15 mouse cellular contexts compared by ENCODE assay signal in genomic region chr6:15638548-15638947, GRCm38 (mm10).
DNase-seq lines count a peak whose midpoint lies in the region; ATAC-seq and TF ChIP-seq lines count a peak whose summit lies in the region.
"Had no signal": no experiment of that assay in that cellular context is flagged by ENCODE, and none has a peak within 500 bp of the region (broad histone marks: within the 10 kb centered on the region; RNA-seq: fewer than 3 reads in every experiment).

No protein-coding gene starts in this region.

- ATAC-seq in hindbrain, embryonic 16.5 days = peak; percentile 40; the same call in 1 of the 2 replicates
- no peak for ATAC-seq in hindbrain, embryonic 12.5 days (ENCODE audit: low FRiP score)
- ATAC-seq in midbrain, embryonic 11.5 days (ENCODE audit: low FRiP score) = 0 out of 2 replicates have a peak, but pooled peaks have one; percentile 51
- ATAC-seq: intestine, postnatal 0 days had no signal

- H3K4me1 ChIP-seq in hindbrain, embryonic 16.5 days (ENCODE audit: control insufficient read depth, insufficient read depth, low read depth, low read length) = no peaks in the 10 kb centered on the region
- peaks cover 8% of the 10 kb centered on the region for H3K4me1 ChIP-seq in hindbrain, embryonic 12.5 days
- H3K4me1 ChIP-seq in forebrain, embryonic 10.5 days = peaks cover 28% of the 10 kb centered on the region
- H3K4me1 ChIP-seq in midbrain, embryonic 11.5 days (ENCODE audit: control insufficient read depth, insufficient read depth, low read length) = peaks cover 5% of the 10 kb centered on the region
- no peaks in the 10 kb centered on the region for H3K4me1 ChIP-seq in thymus, adult 2 months (replicated peaks; ENCODE audit: control insufficient read depth, insufficient read depth, low read length)

- H3K4me3 ChIP-seq in hindbrain, embryonic 16.5 days (ENCODE audit: low read length) = no peak overlapping the region
- H3K4me3 ChIP-seq in hindbrain, embryonic 12.5 days = no peak overlapping the region
- H3K4me3 ChIP-seq in forebrain, embryonic 10.5 days = no peak overlapping the region
- no peak overlapping the region for H3K4me3 ChIP-seq in midbrain, embryonic 11.5 days (ENCODE audit: low read depth, low read length)
- H3K4me3 ChIP-seq in thymus, adult 2 months (ENCODE audit: control insufficient read depth, insufficient read depth, low read length) = no peak overlapping the region

- H3K9me3 ChIP-seq in hindbrain, embryonic 16.5 days (ENCODE audit: control insufficient read depth, low read length) = no peaks in the 10 kb centered on the region
- H3K9me3 ChIP-seq in hindbrain, embryonic 12.5 days (replicated peaks) = no peaks in the 10 kb centered on the region
- no peaks in the 10 kb centered on the region for H3K9me3 ChIP-seq in forebrain, embryonic 10.5 days
- H3K9me3 ChIP-seq in midbrain, embryonic 11.5 days (ENCODE audit: control insufficient read depth, low read length) = no peaks in the 10 kb centered on the region

- 67% methylated on average over 14 of the region's 14 CpGs for WGBS in hindbrain, embryonic 16.5 days
- WGBS in hindbrain, embryonic 12.5 days = 68% methylated on average over 14 of the region's 14 CpGs
- 72% methylated on average over 14 of the region's 14 CpGs for WGBS in forebrain, embryonic 10.5 days
- 62% methylated on average over 14 of the region's 14 CpGs for WGBS in midbrain, embryonic 11.5 days
- WGBS in thymus, adult 2 months = 91% methylated on average over 14 of the region's 14 CpGs

- H3K27ac ChIP-seq in hindbrain, embryonic 16.5 days (ENCODE audit: low read depth, low read length) = no peak overlapping the region
- no peak overlapping the region for H3K27ac ChIP-seq in hindbrain, embryonic 12.5 days
- H3K27ac ChIP-seq in forebrain, embryonic 10.5 days = peak overlapping the region; percentile 77
- H3K27ac ChIP-seq in midbrain, embryonic 11.5 days (ENCODE audit: low read depth, low read length) = no peak overlapping the region
- H3K27ac ChIP-seq in thymus, adult 2 months (ENCODE audit: control insufficient read depth, insufficient read depth, low read length) = no peak overlapping the region

- H3K27me3 ChIP-seq in hindbrain, embryonic 16.5 days (replicated peaks; ENCODE audit: control insufficient read depth, insufficient read depth, low read length) = no peaks in the 10 kb centered on the region
- H3K27me3 ChIP-seq in hindbrain, embryonic 12.5 days = no peaks in the 10 kb centered on the region
- 0 out of 2 replicates have a peak, but pooled peaks cover 10% of the 10 kb centered on the region for H3K27me3 ChIP-seq in forebrain, embryonic 10.5 days (ENCODE audit: poor library complexity, severe bottlenecking)
- no peaks in the 10 kb centered on the region for H3K27me3 ChIP-seq in midbrain, embryonic 11.5 days (ENCODE audit: control insufficient read depth, insufficient read depth, low read length)
- no peaks in the 10 kb centered on the region for H3K27me3 ChIP-seq in thymus, adult 2 months (ENCODE audit: control insufficient read depth, insufficient read depth, low read length)

- H3K36me3 ChIP-seq in hindbrain, embryonic 16.5 days (ENCODE audit: control insufficient read depth, insufficient read depth, low read length) = no peaks in the 10 kb centered on the region
- H3K36me3 ChIP-seq in hindbrain, embryonic 12.5 days = no peaks in the 10 kb centered on the region
- no peaks in the 10 kb centered on the region for H3K36me3 ChIP-seq in forebrain, embryonic 10.5 days (replicated peaks)
- no peaks in the 10 kb centered on the region for H3K36me3 ChIP-seq in midbrain, embryonic 11.5 days (ENCODE audit: control insufficient read depth, insufficient read depth, low read length)
- no peaks in the 10 kb centered on the region for H3K36me3 ChIP-seq in thymus, adult 2 months (ENCODE audit: control insufficient read depth, insufficient read depth, low read length)

- DNase-seq in brain, adult 2 months (ENCODE audit: low read depth, low spot score) = peak; percentile 18
- DNase-seq in forebrain, embryonic 10.5 days (ENCODE audit: extremely low spot score, low spot score) = no peak
- peak; percentile 84 for DNase-seq in midbrain, embryonic 11.5 days (ENCODE audit: low spot score, missing footprints)
- DNase-seq in adrenal gland, postnatal 36 days = no peak
- no peak for DNase-seq in right cerebral cortex, postnatal 36 days (ENCODE audit: low spot score in 2 of 2)
- no peak for DNase-seq in thymus, adult 2 months
- DNase-seq: cerebellum, adult 11-12 months; gastrocnemius, postnatal 10 days; heart, postnatal 36 days; lung, adult 2 months; thymus, adult 18-20 months had no signal

- no peak for TF ChIP-seq CTCF in thymus, adult 2 months (IDR thresholded peaks at IDR 0.05; ENCODE audit: borderline replicate concordance, control insufficient read depth, extremely low read depth, insufficient read depth, low read length, poor library complexity)

- no peak for TF ChIP-seq POLR2A in thymus, adult 2 months (IDR thresholded peaks at IDR 0.05; ENCODE audit: control insufficient read depth, extremely low read depth, insufficient read depth, low read length, poor library complexity)

- no peak overlapping the region for H3K9ac ChIP-seq in hindbrain, embryonic 16.5 days (ENCODE audit: low read depth, low read length)
- no peak overlapping the region for H3K9ac ChIP-seq in hindbrain, embryonic 12.5 days
- no peak overlapping the region for H3K9ac ChIP-seq in midbrain, embryonic 11.5 days (ENCODE audit: low read length)

- no peak overlapping the region for H3K4me2 ChIP-seq in hindbrain, embryonic 16.5 days (ENCODE audit: low read length)
- no peak overlapping the region for H3K4me2 ChIP-seq in hindbrain, embryonic 12.5 days (replicated peaks)
- H3K4me2 ChIP-seq in midbrain, embryonic 11.5 days = no peak overlapping the region
- H3K4me2 ChIP-seq: heart, embryonic 11.5 days had no signal

Comparison
In these comparisons a context has a peak if more than half of its experiments do, and no peak if none do; other contexts are left out.
1. DNase-seq: peak in brain, adult 2 months (single experiment) and midbrain, embryonic 11.5 days (single experiment); none in forebrain, embryonic 10.5 days (single experiment), adrenal gland, postnatal 36 days (0 of 2), right cerebral cortex, postnatal 36 days (0 of 2) and thymus, adult 2 months (single experiment).